Mouse (Mus musculus) kidney, adult 2 months (tissue): ENCODE results near the gene Gramd1b. TPM values are rescaled to one million over a fixed set of nuclear protein-coding genes. Genes with fewer than 3 reads are reported as not detected.

Experiments
- DNase-seq: peaks from one replicate; pipeline ENCODE4 v3.0.0; 2021
- H3K27ac ChIP-seq: fragments of 200-500 bp; 2 replicates; pipeline ENCODE4 v1.5.1; 2012; ENCODE audit warnings: low read depth, low read length, control low read depth, inconsistent platforms; ENCODE audit not compliant: insufficient read depth
- H3K27me3 ChIP-seq: fragments of 200-500 bp; replicated peaks from 2 replicates; pipeline ENCODE4 v1.6.1; 2012; ENCODE audit warnings: mild to moderate bottlenecking, moderate library complexity, low read length, inconsistent platforms; ENCODE audit not compliant: control insufficient read depth, insufficient read depth
- H3K36me3 ChIP-seq: fragments of 200-500 bp; 2 replicates; pipeline ENCODE4 v1.6.1; 2012; ENCODE audit warnings: mild to moderate bottlenecking, moderate library complexity, low read length, inconsistent platforms; ENCODE audit not compliant: control insufficient read depth, insufficient read depth
- H3K4me1 ChIP-seq: fragments of 200-500 bp; 2 replicates; pipeline ENCODE4 v1.6.1; 2011; ENCODE audit warnings: low read length; ENCODE audit not compliant: control insufficient read depth, insufficient read depth
- H3K4me3 ChIP-seq: fragments of 200-500 bp; 2 replicates; pipeline ENCODE4 v1.5.1; 2011; ENCODE audit warnings: mild to moderate bottlenecking, low read depth, low read length, control low read depth; ENCODE audit not compliant: insufficient read depth
- CTCF ChIP-seq: fragments of 200-500 bp; conservative IDR thresholded peaks from 2 replicates; pipeline ENCODE4 v1.5.1; 2011; ENCODE audit warnings: low read depth, mild to moderate bottlenecking, control low read depth, low read length, moderate library complexity, mixed read lengths; ENCODE audit not compliant: insufficient read depth, insufficient read length
- POLR2A ChIP-seq: fragments of 200-500 bp; IDR thresholded peaks from one replicate; pipeline ENCODE4 v1.6.1; 2011; ENCODE audit warnings: low read depth, low read length, control low read depth
- WGBS: fragments of 180-500 bp; shearing (Covaris S2); methylation state at CpG from one replicate; pipeline ENCODE4 v1.1.7; 2018; 5-methylcytosine and 5-hydroxymethylcytosine counted together
- polyA plus RNA-seq: library from polyadenylated mRNA; depleted of rRNA; stranded (reverse); fragments of >200 nt; gene quantifications from 2 replicates; pipeline ENCODE4 v1.2.3, GENCODE M21; 2012

The Gramd1b gene
- polyA plus RNA-seq, 1 experiment = 210 TPM

- H3K27me3 ChIP-seq = no peaks in the 10 kb centered on the region
- no peaks in the 10 kb centered on the region for H3K4me1 ChIP-seq
- DNase-seq = no peak
- no peaks in the 10 kb centered on the region for H3K36me3 ChIP-seq
- TF ChIP-seq POLR2A = no peak
- no peak for TF ChIP-seq CTCF
- 85% methylated on average over 7 of the region's 7 CpGs for WGBS
- H3K27ac ChIP-seq = no peak overlapping the region
- H3K4me3 ChIP-seq = no peak overlapping the region
Observed at GRCm38 (mm10) chr9:40282968-40283367, 248.2 kb downstream of the Gramd1b start.

- 94% methylated on average over 7 of the region's 7 CpGs for WGBS
- DNase-seq = no peak
- Histone ChIP-seq H3K4me1 (no peaks in the 10 kb centered on the region), H3K27me3 (no peaks in the 10 kb centered on the region), H3K36me3 (no peaks in the 10 kb centered on the region), H3K4me3 (no peak overlapping the region), H3K27ac (no peak overlapping the region)
- no peak for TF ChIP-seq CTCF
- no peak for TF ChIP-seq POLR2A
Observed at GRCm38 (mm10) chr9:40279438-40279837, 251.7 kb downstream of the Gramd1b start.

DNA sequence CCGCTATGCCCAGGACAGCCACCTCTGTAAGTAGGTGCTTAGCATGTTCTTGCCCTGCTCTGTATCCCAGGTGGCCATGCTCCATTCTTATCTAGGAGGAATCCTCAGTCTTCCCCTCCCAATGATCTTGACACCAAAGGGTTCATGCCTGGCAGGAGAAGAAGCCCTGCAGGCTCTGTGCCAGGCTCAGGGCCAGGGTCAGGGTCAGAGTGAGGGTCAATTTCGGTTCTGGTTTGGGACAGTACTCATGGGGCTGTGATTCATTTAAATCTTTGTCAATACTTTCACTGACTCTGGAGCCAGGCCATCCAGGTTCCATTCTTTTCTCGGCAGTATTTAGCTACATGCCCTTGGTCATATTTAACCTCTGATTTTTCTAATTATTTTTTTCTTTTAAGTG lies 253.5 kb downstream of the Gramd1b start:
- no peaks in the 10 kb centered on the region for H3K4me1 ChIP-seq
- H3K36me3 ChIP-seq = no peaks in the 10 kb centered on the region
- no peak overlapping the region for H3K4me3 ChIP-seq
- 72% methylated on average over 3 of the region's 3 CpGs for WGBS
- no peaks in the 10 kb centered on the region for H3K27me3 ChIP-seq
- no peak for TF ChIP-seq POLR2A
- TF ChIP-seq CTCF = no peak
- DNase-seq = no peak
- H3K27ac ChIP-seq = no peak overlapping the region

- H3K27me3 ChIP-seq = no peaks in the 10 kb centered on the region
- no peaks in the 10 kb centered on the region for H3K4me1 ChIP-seq
- H3K27ac ChIP-seq = no peak overlapping the region
- no peaks in the 10 kb centered on the region for H3K36me3 ChIP-seq
- no peak for TF ChIP-seq POLR2A
- no peak for TF ChIP-seq CTCF
- H3K4me3 ChIP-seq = no peak overlapping the region
- WGBS = 78% methylated on average over 5 of the region's 5 CpGs
- no peak for DNase-seq
Observed at GRCm38 (mm10) chr9:40275904-40276303, 255.3 kb downstream of the Gramd1b start.

DNA sequence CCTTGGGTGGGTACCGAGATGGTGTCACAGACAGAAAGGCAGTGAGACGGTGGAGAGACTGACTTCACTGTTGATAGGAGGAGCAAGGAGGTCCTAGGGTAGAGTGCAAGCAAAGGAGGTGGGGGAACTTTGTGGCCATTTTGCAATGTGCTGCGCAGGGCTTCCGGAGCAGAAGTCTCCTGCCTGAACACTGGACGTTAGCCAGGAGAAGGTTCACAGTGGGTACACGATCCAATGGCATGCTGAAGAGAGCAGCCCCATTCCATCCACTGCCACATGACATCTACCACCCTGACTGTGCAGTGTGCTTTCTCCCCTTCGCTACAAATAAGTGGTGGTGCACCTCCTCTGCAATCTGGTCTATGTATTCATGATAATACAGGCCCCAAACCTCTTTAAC lies 258.4 kb downstream of the Gramd1b start:
- H3K36me3 ChIP-seq = no peaks in the 10 kb centered on the region
- H3K27me3 ChIP-seq = 0 out of 2 replicates have a peak, but pooled peaks cover 2% of the 10 kb centered on the region
- no peak for DNase-seq
- no peak overlapping the region for H3K27ac ChIP-seq
- no peak overlapping the region for H3K4me3 ChIP-seq
- TF ChIP-seq CTCF (no peak), POLR2A (no peak)
- WGBS = 78% methylated on average over 7 of the region's 7 CpGs
- H3K4me1 ChIP-seq = no peaks in the 10 kb centered on the region

DNA sequence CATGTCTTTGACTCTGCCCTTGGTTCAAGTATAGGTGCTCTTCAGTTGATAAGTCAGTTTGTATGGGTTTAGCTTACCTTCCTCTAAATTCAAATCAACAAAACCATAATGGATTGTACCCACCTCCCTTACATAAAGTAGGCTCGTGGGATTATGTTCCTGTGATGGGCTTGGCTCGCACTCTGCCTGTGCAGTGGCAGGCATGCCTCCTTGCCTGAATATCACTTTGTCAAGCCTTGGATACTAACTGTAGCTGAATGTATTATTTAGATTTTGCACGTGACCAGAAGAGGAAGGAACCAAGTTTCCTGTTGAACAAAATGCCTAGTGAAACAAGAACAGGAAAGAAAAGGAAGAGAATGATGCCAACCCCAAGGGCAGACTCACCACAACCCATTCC lies 260.1 kb downstream of the Gramd1b start:
- H3K27ac ChIP-seq = no peak overlapping the region
- 0 out of 2 replicates have a peak, but pooled peaks cover 2% of the 10 kb centered on the region for H3K27me3 ChIP-seq
- H3K36me3 ChIP-seq = no peaks in the 10 kb centered on the region
- TF ChIP-seq CTCF = no peak
- no peak for TF ChIP-seq POLR2A
- 65% methylated on average over 3 of the region's 3 CpGs for WGBS
- no peak overlapping the region for H3K4me3 ChIP-seq
- no peak for DNase-seq
- no peaks in the 10 kb centered on the region for H3K4me1 ChIP-seq

- Histone ChIP-seq H3K36me3 (no peaks in the 10 kb centered on the region), H3K4me3 (no peak overlapping the region), H3K4me1 (no peaks in the 10 kb centered on the region), H3K27ac (no peak overlapping the region), H3K27me3 (0 out of 2 replicates have a peak, but pooled peaks cover 2% of the 10 kb centered on the region)
- DNase-seq = no peak
- 28% methylated on average over 8 of the region's 8 CpGs for WGBS
- TF ChIP-seq CTCF (no peak), POLR2A (no peak)
Observed at GRCm38 (mm10) chr9:40269880-40270279, 261.3 kb downstream of the Gramd1b start.

GRCm38 (mm10) chr9:40269103-40269861 lies 261.9 kb downstream of the Gramd1b start, which contains the start of gene Scn3b:
TSS of gene Scn3b (plus strand) at chr9:40269217.
- no peak for DNase-seq
- Histone ChIP-seq H3K4me3 (no peak within 1 kb of the TSS), H3K36me3 (no peaks in the 10 kb centered on the region), H3K27ac (no peak within 1 kb of the TSS), H3K4me1 (no peaks in the 10 kb centered on the region), H3K27me3 (0 out of 2 replicates have a peak, but pooled peaks cover 2% of the 10 kb centered on the region)
- under 1% methylated on average over 40 of the region's 42 CpGs for WGBS
- TF ChIP-seq CTCF (no peak), POLR2A (no peak)
